Mouse (Mus musculus) 3134 (cell line): ENCODE measurements at regions not wholly inside any gene's neighbourhood (a gene's known extent, or its start where the extent isn't known, plus 50 kb on each side); places are given as distances from the start of the nearest gene placed in this dataset.
A peak's percentile ranks its signal among the peaks of the same experiment; 100 is the strongest.

Source experiments
- DNase-seq: peaks from one replicate; pipeline ENCODE4 v3.0.0-alpha.2; 2011; ENCODE audit warnings: low spot score; ENCODE audit not compliant: insufficient read length; ENCODE audit errors: extremely low read depth

GRCm38 (mm10) chr3:137100627-137101404 lies 240.1 kb upstream of the Emcn start:
- DNase-seq = no peak

GRCm38 (mm10) chr3:137105930-137106329 lies 234.9 kb upstream of the Emcn start:
- DNase-seq = no peak

DNA sequence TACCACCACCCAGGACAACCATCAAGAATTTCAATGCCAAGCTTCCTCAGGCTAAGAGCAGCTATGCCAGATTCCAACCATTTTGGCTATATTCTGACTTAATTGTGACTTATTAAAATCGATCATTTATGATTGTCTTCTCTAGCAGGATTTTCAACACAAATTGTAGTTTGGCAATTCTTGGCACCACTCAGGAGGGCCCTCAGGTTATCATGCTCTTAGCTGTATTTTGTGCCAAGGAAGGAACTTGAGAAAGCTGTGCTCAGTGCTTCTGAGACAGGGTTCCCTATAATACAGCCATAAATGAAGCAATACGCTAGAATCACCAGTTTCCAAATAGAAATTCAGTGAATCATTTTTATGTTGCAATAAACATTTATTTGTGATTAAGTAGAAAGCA lies 232.7 kb upstream of the Emcn start:
- DNase-seq = no peak

- DNase-seq = no peak
These were observed 231.1 kb upstream of the Emcn start for GRCm38 (mm10) chr3:137109786-137110185.

DNA sequence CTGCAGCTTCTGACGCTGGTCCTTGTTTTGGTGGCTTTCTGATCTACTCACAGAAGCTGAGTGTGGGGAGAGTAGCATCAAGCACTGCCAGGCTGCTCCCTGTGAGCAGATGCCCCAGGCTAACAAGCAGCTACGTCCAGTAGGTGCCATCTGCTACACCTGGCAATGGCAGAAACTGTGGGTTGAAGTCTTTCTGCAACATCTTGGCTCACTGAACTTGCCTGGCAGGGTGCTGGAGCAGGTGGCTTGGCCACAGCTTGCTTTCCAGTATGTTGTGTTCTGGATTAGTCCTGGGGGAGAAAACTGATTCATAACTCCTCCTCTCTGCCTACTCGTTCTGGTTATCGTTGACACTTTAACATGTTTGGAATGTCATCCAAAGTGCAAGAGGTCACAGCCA lies 230.4 kb upstream of the Emcn start:
- DNase-seq = no peak

DNA sequence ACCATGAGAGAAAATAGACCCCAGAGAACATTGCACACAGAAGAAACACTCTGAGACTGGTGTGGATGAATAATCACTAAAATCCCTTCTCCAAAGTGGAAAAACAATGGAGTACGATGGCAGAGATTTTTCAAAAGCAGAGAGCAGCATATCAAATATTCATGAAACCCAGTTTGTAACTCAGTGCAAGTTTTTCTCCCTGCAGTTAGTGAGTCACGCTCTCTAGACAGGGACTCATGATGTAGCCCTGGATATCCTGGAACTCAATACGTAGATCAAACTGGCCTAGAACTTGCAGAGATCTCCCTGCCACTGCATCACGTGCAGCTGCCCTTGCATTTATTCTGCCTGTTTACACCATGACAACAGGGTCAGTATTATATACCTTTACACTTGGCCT lies 210.9 kb upstream of the Emcn start:
- no peak for DNase-seq

DNA sequence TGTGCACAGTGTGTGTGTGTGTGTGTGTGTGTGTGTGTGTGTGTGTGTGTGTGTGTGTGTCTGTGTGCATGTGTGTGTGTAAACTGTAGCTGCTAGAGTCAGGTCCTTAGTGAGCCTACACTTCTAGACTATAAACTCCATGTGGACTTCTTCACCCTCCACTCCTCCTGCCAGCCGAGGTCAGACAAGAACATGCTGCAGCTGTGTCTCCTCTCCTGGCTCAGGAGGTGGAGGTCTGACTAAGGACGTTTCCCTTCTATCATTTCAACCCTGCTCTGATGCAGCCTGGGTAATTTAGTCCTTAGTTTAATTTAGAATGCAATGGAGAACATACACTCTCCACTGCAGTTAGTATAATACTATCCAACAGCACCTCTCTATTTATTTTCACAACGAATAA lies 198.8 kb upstream of the Emcn start:
- no peak for DNase-seq

DNA sequence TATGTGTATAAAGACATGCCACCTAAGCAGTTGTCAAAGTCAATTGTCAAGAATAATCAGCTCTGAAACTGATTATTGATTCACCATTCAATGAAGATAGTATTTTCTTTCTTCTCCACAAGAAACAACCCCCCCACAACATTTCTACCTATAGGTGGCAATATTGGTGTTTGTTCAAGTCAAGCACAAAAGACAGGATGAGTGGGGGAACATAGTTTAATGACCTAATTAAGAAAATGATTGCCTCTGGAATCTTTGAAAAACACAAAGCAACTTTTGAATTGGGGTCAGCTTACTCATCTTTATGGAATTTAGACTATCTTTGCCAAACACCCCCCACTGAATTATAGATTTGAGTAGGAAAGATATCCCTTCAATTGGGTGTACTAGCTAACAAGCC lies 194.8 kb upstream of the Emcn start:
- DNase-seq = no peak

DNA sequence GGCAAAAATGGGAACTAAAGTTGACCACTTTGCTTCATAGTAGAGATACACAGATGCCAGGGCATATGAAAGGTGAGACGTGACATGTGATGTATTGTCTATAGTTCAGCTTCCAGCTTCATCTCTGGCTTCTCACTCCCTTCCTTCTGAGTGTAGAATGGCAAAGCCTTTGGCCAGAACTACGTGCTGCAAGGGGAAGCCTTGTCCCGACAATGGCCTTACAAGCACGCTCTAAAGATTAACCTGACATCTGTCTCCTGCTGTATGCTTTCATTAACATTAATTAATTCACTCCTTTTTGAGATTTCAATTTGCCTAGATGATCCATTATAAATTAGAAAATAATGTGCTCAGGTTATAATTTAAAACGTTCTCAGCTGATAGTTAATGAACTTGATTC lies 193.5 kb upstream of the Emcn start:
- DNase-seq = no peak

- DNase-seq = peak; percentile 57
These were observed 190.4 kb upstream of the Emcn start for GRCm38 (mm10) chr3:137150414-137151010.

DNA sequence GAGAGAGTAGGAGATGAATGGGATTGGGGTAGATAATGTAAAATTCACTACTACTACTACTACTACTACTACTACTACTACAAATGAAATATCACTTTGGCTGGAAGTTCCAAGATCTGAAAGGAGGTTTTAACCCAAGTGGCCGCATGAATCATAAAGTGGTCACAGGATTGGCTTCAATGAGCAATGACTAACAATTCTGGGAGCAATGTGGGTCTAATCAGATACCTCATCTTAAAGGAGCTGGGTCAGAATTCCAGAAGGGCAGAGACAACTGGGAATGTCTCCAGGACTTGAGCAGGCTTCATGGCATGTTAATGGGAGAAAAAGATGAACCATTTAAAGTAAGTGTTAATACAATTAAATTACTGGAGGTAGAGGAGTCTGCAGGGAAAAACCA lies 189.4 kb upstream of the Emcn start:
- peak; percentile 20 for DNase-seq

DNA sequence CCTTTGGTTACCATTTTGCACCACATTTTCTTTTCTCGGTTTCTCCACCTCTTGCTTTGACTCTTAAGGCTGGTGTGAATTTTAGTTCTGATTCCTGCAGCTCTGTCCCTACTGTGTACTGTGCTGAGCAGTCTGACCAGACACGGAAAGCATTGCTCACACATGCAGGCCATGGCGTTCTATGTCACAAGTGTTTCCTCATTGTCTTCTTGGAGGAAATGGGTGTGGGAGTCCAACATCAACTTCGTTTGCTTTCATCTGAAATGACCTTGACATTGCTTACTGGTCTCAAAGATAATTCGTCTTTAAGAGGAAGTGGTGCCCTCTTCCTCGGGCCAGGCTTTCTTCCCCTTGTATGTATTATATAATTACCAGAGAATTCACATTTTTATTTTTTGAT lies 187.6 kb upstream of the Emcn start:
- no peak for DNase-seq

DNA sequence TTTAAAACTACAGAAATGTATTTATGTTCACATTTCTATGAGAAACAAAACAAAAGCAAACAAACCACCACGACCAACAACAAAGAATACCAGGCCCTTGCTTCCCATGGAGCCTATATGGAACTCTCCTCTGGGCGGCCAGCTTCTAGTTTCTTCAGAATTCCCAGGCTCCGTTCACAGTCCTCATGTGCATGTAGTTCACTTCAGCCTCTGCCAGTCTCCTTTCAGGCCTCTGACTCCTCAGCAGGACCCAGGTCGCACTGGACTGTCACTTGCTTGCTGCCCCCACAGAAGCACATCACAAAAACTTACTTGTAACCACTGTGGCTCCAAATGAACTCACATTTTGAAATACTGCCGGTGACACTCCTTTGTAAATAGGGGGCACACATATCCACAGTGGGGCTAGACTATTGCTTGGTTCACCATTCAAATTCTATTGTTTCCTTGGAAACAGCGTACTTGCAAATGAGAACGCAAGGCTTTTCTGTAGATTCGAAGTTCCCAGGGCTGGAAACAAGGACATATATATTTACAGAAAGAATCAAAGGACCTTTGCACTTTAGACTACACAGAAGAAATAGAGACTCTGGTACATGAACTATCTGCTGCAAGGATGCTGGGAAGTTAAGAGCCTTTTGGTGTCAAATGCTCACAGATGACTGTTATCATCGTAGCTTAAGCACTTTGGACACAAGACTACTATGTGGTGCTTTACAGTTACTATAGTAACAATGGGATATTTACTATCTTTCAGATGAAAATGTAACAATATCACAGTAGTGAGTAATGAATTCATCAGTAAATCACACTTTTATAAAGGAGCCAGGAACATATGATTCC lies 186.4 kb upstream of the Emcn start:
- DNase-seq = no peak

GRCm38 (mm10) chr3:137155043-137155404 lies 185.8 kb upstream of the Emcn start:
- no peak for DNase-seq

- no peak for DNase-seq
These were observed 184.5 kb upstream of the Emcn start for GRCm38 (mm10) chr3:137156250-137156975.

GRCm38 (mm10) chr3:137189035-137189434 lies 151.8 kb upstream of the Emcn start:
- DNase-seq = no peak

DNA sequence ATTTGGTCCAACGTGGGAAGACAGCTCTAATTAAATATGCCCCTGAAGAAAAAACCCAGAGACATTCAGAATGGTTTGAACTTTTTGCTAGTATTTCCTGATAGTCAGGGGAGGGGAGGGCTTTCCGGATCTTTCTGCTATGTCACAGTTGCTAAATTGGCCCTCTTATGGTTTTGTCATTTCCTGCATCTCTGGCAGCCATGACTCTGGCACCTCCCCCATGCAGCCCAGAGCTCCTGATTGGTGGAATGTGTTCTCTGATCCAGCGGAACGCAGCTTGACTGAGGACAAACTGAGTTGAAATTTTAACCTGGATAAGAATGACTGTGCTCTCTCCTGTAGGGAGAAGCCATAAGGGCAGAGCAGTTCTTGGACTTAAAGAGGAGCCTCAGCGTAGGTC lies 150.4 kb upstream of the Emcn start:
- no peak for DNase-seq

DNA sequence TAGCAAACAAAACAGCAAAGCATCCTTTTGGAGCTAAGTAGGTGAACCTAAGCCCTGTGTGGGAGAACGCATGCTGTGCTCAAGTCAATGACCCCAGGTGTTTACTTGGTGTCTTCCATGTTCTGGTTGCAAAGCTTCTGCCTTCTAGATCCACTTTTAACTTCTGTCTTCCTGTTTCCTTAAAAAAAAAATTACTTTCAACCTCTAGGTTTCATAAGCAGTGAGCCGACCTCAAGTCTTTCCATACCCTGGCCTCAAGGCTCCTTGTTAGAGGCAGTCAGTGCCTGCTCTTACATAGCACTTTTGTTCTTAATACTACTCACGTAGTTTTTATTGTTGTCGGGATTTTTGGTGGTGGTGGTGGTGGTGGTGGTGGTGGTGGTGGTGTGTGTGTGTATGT lies 149.9 kb upstream of the Emcn start:
- no peak for DNase-seq

DNA sequence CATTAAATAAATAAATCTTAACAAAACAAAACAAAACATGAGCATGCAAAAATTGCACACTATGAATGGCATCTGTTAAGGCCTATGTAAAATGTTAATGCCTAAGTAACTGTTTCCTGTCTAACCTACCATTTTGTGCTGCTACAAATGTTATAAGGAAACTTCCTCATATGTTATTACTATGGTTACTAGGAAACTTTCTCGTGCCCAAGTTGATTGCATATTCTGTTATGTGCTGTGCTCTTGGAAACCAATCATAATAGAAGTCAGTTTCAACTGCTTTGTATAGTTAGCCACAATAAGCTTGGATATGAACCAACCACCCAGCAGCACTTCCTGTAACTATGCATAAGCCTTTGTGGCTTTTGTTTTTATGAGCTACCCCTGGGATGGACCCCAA lies 147.0 kb upstream of the Emcn start:
- DNase-seq = no peak

DNA sequence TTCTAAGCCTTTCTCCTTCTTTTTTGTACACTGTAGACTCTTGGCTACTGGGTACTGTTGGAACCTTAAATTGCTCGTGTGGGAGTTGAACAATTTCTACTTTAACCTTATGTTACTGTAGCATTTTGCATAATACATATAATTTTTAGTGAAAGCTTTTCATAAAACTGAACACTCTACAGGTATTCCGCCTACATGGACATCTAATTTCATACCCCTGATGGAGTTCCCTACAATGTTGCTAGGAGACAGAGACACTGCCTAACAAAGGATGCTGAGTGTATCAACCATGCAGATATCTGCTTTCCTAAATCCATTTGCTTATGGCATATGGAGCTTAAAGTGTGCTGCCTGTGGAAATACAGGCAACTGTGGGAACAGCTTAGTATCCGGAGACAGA lies 129.2 kb upstream of the Emcn start:
- DNase-seq = no peak

GRCm38 (mm10) chr3:137216036-137216435 lies 124.8 kb upstream of the Emcn start:
- no peak for DNase-seq
